Mouse (Mus musculus): Measurements from ENCODE around the gene Ddit4. TPM values are rescaled to one million over a fixed set of nuclear protein-coding genes. Genes with fewer than 3 reads are reported as not detected.

The Ddit4 gene
- polyA plus RNA-seq, 1 experiment from 2014 or later, result 28.1 TPM

GRCm38 (mm10) chr10:59907080-59907609 is 44.5 kb downstream of the Ddit4 start:
- Histone ChIP-seq H3K27me3 (replicated peaks; ENCODE audit: insufficient read depth, low read length) (no peaks in the 10 kb centered on the region), H3K36me3 (ENCODE audit: insufficient read depth, low read length) (no peaks in the 10 kb centered on the region), H3K4me3 (ENCODE audit: low read depth, low read length) (no peak overlapping the region), H3K4me2 (replicated peaks; ENCODE audit: low read depth, low read length) (no peak overlapping the region), H3K4me1 (ENCODE audit: insufficient read depth, low read depth, low read length) (peaks cover 24% of the 10 kb centered on the region; the same call in 1 of the 2 replicates), H3K9ac (replicated peaks; ENCODE audit: low read depth) (no peak overlapping the region), H3K9me3 (ENCODE audit: low read length) (no peaks in the 10 kb centered on the region), H3K27ac (ENCODE audit: low read length) (peak overlapping the region; percentile 75)
- ATAC-seq (peak; percentile 7; the same call in 1 of the 2 replicates), DNase-seq (ENCODE audit: low spot score) (peak; percentile 39)
- 59% methylated on average over 2 of the region's 3 CpGs for WGBS
- TF ChIP-seq EP300 (IDR thresholded peaks at IDR 0.05) (no peak), CTCF (IDR thresholded peaks at IDR 0.05) (no peak)

DNA sequence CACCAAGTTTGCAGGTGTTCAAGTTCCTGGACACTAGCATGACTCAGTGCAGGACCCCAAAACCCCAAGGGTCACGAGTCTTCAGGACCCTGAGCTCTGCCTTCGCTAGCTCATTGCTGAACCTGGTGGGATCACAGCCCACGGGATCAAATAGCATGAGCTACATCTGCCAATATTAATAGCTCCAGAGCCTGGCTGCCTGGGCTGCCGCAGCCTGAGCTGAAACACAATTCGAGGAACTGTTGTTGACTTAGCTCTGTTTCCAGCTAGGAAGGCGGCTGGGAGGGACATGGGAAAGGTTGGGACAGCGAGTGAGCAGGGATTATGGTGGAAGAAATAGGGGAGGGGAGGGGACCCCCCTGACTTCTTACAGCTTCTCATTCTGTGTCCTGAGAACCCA is 48.5 kb downstream of the Ddit4 start:
- Histone ChIP-seq H3K27ac (ENCODE audit: low read length) (peak overlapping the region; percentile 39; the same call in 1 of the 2 replicates), H3K4me2 (replicated peaks; ENCODE audit: low read depth, low read length) (no peak overlapping the region), H3K27me3 (replicated peaks; ENCODE audit: insufficient read depth, low read length) (no peaks in the 10 kb centered on the region), H3K9me3 (ENCODE audit: low read length) (no peaks in the 10 kb centered on the region), H3K36me3 (ENCODE audit: insufficient read depth, low read length) (no peaks in the 10 kb centered on the region), H3K9ac (replicated peaks; ENCODE audit: low read depth) (0 out of 2 replicates have a peak overlapping the region, but pooled peaks have one; percentile 16), H3K4me1 (ENCODE audit: insufficient read depth, low read depth, low read length) (peaks cover 26% of the 10 kb centered on the region), H3K4me3 (ENCODE audit: low read depth, low read length) (no peak overlapping the region)
- TF ChIP-seq EP300 (IDR thresholded peaks at IDR 0.05) (no peak), CTCF (IDR thresholded peaks at IDR 0.05) (no peak)
- DNase-seq (ENCODE audit: low spot score) (no peak), ATAC-seq (no peak)
- 27% methylated on average over 7 of the region's 7 CpGs for WGBS

DNA sequence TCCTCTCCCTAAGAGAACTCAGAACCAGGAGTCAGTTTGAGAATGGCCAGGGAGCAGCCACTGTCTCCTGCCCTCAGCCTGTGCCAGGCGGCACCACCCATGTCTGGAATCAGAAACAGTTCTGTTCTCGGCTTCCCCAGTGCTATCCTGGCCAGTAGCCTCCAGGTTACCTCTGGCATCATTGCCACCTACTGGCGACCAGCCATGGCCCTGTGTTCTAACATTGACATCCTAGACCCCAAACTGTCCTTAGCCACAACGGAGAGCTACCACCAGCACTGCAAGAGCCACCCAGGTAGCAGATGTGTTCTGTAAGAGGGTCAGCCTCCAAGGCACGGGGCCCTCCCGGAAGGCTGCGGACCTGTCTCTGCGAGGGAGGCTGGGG is 49.0 kb downstream of the Ddit4 start:
- Histone ChIP-seq H3K9me3 (ENCODE audit: low read length) (no peaks in the 10 kb centered on the region), H3K4me3 (ENCODE audit: low read depth, low read length) (no peak overlapping the region), H3K36me3 (ENCODE audit: insufficient read depth, low read length) (no peaks in the 10 kb centered on the region), H3K4me2 (replicated peaks; ENCODE audit: low read depth, low read length) (no peak overlapping the region), H3K27me3 (replicated peaks; ENCODE audit: insufficient read depth, low read length) (no peaks in the 10 kb centered on the region), H3K27ac (ENCODE audit: low read length) (0 out of 2 replicates have a peak overlapping the region, but pooled peaks have one; percentile 43), H3K4me1 (ENCODE audit: insufficient read depth, low read depth, low read length) (peaks cover 21% of the 10 kb centered on the region), H3K9ac (replicated peaks; ENCODE audit: low read depth) (no peak overlapping the region)
- WGBS, result 48% methylated on average over 8 of the region's 8 CpGs
- TF ChIP-seq CTCF (IDR thresholded peaks at IDR 0.05) (peak; percentile 17; the same call in 1 of the 2 replicates), EP300 (IDR thresholded peaks at IDR 0.05) (no peak)
- ATAC-seq (no peak), DNase-seq (ENCODE audit: low spot score) (no peak)

- Histone ChIP-seq H3K27ac (ENCODE audit: low read length) (no peak overlapping the region), H3K27me3 (replicated peaks; ENCODE audit: insufficient read depth, low read length) (no peaks in the 10 kb centered on the region), H3K9ac (replicated peaks; ENCODE audit: low read depth) (no peak overlapping the region), H3K4me2 (replicated peaks; ENCODE audit: low read depth, low read length) (no peak overlapping the region), H3K4me3 (ENCODE audit: low read depth, low read length) (no peak overlapping the region), H3K4me1 (ENCODE audit: insufficient read depth, low read depth, low read length) (peaks cover 16% of the 10 kb centered on the region), H3K36me3 (ENCODE audit: insufficient read depth, low read length) (no peaks in the 10 kb centered on the region), H3K9me3 (ENCODE audit: low read length) (no peaks in the 10 kb centered on the region)
- no peak for DNase-seq (ENCODE audit: low spot score)
- no peak for TF ChIP-seq EP300 (IDR thresholded peaks at IDR 0.05)
- TF ChIP-seq CTCF (IDR thresholded peaks at IDR 0.05), result no peak
- no peak for ATAC-seq
- 80% methylated on average over 8 of the region's 8 CpGs for WGBS
Measured at GRCm38 (mm10) chr10:59901986-59902605, 49.5 kb downstream of the Ddit4 start.

DNA sequence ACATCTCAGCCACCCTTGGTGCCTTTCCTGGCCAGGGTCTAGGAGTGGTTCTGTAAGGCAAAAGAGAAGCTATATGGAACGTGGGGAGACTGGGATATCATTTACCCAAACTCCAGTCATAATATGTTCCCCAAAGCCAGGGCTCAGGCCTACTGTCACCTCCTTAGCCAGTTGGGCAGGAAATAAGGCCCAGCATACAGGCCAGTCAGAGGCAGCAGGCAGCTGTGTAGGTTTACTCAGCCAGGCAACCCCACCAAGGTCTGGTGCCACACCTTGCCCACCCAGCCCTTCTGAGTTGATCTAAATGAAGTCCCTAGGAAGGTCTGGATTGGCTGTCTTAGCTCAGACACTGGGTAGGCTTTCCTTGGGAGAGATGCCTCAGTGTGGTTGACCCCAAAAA is 50.2 kb downstream of the Ddit4 start:
- Histone ChIP-seq H3K4me1 (ENCODE audit: insufficient read depth, low read depth, low read length) (peaks cover 16% of the 10 kb centered on the region), H3K36me3 (ENCODE audit: insufficient read depth, low read length) (peaks cover 3% of the 10 kb centered on the region; the same call in 1 of the 2 replicates), H3K4me2 (replicated peaks; ENCODE audit: low read depth, low read length) (no peak overlapping the region), H3K9ac (replicated peaks; ENCODE audit: low read depth) (no peak overlapping the region), H3K27ac (ENCODE audit: low read length) (no peak overlapping the region), H3K4me3 (ENCODE audit: low read depth, low read length) (no peak overlapping the region), H3K27me3 (replicated peaks; ENCODE audit: insufficient read depth, low read length) (no peaks in the 10 kb centered on the region), H3K9me3 (ENCODE audit: low read length) (no peaks in the 10 kb centered on the region)
- DNase-seq (ENCODE audit: low spot score), result no peak
- ATAC-seq, result no peak
- TF ChIP-seq CTCF (IDR thresholded peaks at IDR 0.05), result no peak
- no peak for TF ChIP-seq EP300 (IDR thresholded peaks at IDR 0.05)
- WGBS, result 80% methylated on average over 1 of the region's 1 CpGs

DNA sequence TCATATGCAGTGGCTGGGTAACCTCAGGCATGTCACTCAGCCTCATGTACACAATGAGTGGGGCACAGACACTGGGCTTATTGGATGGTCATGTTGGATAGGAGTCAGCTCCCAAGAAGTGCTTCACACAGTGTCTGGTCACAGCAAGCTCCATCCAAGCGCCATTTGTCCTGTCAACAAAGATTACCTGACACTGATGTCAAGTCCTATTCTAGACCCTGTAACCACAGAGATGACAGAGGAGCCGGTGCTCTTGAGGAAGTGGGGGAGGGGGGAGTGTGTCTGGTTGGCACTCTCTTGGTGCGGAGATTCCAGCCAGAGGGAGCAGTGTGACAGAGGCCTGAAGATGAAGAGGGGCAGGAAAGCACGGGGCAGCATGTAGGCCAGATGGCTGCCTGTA is 50.7 kb downstream of the Ddit4 start:
- no peak overlapping the region for H3K4me3 ChIP-seq (ENCODE audit: low read depth, low read length)
- peaks cover 16% of the 10 kb centered on the region for H3K4me1 ChIP-seq (ENCODE audit: insufficient read depth, low read depth, low read length)
- ATAC-seq (no peak), DNase-seq (ENCODE audit: low spot score) (no peak)
- WGBS, result 47% methylated on average over 4 of the region's 4 CpGs
- peak overlapping the region; percentile 90; the same call in 1 of the 2 replicates for H3K27ac ChIP-seq (ENCODE audit: low read length)
- peaks cover 8% of the 10 kb centered on the region for H3K36me3 ChIP-seq (ENCODE audit: insufficient read depth, low read length)
- H3K9ac ChIP-seq (replicated peaks; ENCODE audit: low read depth), result no peak overlapping the region
- TF ChIP-seq EP300 (IDR thresholded peaks at IDR 0.05), result no peak
- TF ChIP-seq CTCF (IDR thresholded peaks at IDR 0.05), result peak; percentile 11; the same call in 1 of the 2 replicates
- no peak overlapping the region for H3K4me2 ChIP-seq (replicated peaks; ENCODE audit: low read depth, low read length)
- H3K27me3 ChIP-seq (replicated peaks; ENCODE audit: insufficient read depth, low read length), result no peaks in the 10 kb centered on the region
- no peaks in the 10 kb centered on the region for H3K9me3 ChIP-seq (ENCODE audit: low read length)

Data from lung, postnatal 0 days (tissue).